Mouse (Mus musculus) liver, adult 2 months (tissue): Measurements from ENCODE around the gene Ush1c.

Source experiments
- CTCF ChIP-seq: fragments of 200-500 bp; IDR thresholded peaks from 2 replicates; pipeline ENCODE4 v1.5.1; 2011; ENCODE audit warnings: low read depth, low read length, control low read depth
- POLR2A ChIP-seq: fragments of 200-500 bp; IDR thresholded peaks from 2 replicates; pipeline ENCODE4 v1.6.1; 2011; ENCODE audit warnings: low read length, control low read depth; ENCODE audit not compliant: insufficient read depth; ENCODE audit errors: extremely low read depth

DNA sequence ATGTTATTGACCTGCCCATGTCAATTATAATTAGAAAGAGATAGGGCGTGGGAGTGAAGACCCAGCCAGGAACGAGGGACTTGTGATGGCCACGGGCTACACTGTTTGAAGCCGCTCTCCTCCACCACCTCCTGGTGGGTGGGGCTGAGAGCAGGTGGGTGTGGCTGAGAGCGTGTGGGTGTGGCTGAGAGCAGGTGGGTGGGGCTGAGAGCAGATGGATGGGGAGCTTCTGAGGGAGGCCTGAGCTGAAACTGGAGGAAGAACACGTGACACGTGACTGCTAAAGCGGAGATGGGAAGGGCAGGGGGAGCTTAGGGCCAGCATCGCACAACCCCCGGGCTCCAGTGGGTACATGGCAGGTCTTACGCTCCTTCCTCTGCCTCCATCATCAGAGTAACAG is 19.9 kb downstream of the Ush1c start:
- TF ChIP-seq CTCF, result no peak
- TF ChIP-seq POLR2A, result no peak
